Mouse (Mus musculus): ENCODE measurements at regions not wholly inside any gene's neighbourhood (a gene's known extent, or its start where the extent isn't known, plus 50 kb on each side); places are given as distances from the start of the nearest gene placed in this dataset.

DNA sequence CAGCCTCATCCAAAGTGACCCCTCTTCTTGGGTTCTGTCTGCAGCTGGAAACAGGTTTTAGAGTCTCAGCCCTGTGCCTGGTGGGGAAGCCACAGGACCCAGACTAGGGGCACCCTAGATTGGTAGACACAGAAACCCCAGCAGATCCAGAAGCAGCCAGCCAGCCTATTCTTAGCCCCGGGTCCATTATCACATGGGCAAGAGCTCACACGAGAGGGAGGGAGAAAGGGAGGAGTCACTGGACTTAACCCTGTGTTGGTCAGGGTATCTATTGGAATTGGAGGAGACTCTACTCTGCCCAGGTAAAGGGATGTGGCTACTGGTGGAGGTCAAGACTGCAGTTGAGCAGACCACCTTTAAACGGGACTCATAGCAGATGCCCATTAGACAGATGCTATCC, 101.5 kb upstream of the Unc5b start:
- peaks cover 23% of the 10 kb centered on the region for H3K27me3 ChIP-seq (ENCODE audit: control insufficient read depth, insufficient read depth, low read length)
- no peak overlapping the region for H3K9ac ChIP-seq (ENCODE audit: low read length)
- no peak overlapping the region for H3K4me3 ChIP-seq (ENCODE audit: low read depth, low read length)
- H3K4me1 ChIP-seq (ENCODE audit: control insufficient read depth, insufficient read depth, low read length) = peaks cover 31% of the 10 kb centered on the region
- 31% methylated on average over 3 of the region's 3 CpGs for WGBS
- H3K9me3 ChIP-seq (ENCODE audit: control insufficient read depth, low read length) = no peaks in the 10 kb centered on the region
- no peak for DNase-seq (ENCODE audit: low spot score, missing footprints)
- no peak overlapping the region for H3K4me2 ChIP-seq
- H3K27ac ChIP-seq (ENCODE audit: low read depth, low read length) = no peak overlapping the region
- ATAC-seq (ENCODE audit: low FRiP score) = no peak
- H3K36me3 ChIP-seq (ENCODE audit: control insufficient read depth, insufficient read depth, low read length) = no peaks in the 10 kb centered on the region

- no peak overlapping the region for H3K4me2 ChIP-seq
- 62% methylated on average over 22 of the region's 22 CpGs for WGBS
- no peak for ATAC-seq (ENCODE audit: low FRiP score)
- H3K36me3 ChIP-seq (ENCODE audit: control insufficient read depth, insufficient read depth, low read length) = no peaks in the 10 kb centered on the region
- H3K27me3 ChIP-seq (ENCODE audit: control insufficient read depth, insufficient read depth, low read length) = peaks cover 27% of the 10 kb centered on the region
- no peak overlapping the region for H3K4me3 ChIP-seq (ENCODE audit: low read depth, low read length)
- H3K27ac ChIP-seq (ENCODE audit: low read depth, low read length) = no peak overlapping the region
- DNase-seq (ENCODE audit: low spot score, missing footprints) = no peak
- peaks cover 23% of the 10 kb centered on the region for H3K4me1 ChIP-seq (ENCODE audit: control insufficient read depth, insufficient read depth, low read length)
- H3K9me3 ChIP-seq (ENCODE audit: control insufficient read depth, low read length) = no peaks in the 10 kb centered on the region
- no peak overlapping the region for H3K9ac ChIP-seq (ENCODE audit: low read length)
Observed at GRCm38 (mm10) chr10:60931891-60932378, 100.6 kb upstream of the Unc5b start.

- no peak for ATAC-seq (ENCODE audit: low FRiP score)
- peaks cover 12% of the 10 kb centered on the region for H3K4me1 ChIP-seq (ENCODE audit: control insufficient read depth, insufficient read depth, low read length)
- H3K4me3 ChIP-seq (ENCODE audit: low read depth, low read length) = no peak overlapping the region
- H3K36me3 ChIP-seq (ENCODE audit: control insufficient read depth, insufficient read depth, low read length) = no peaks in the 10 kb centered on the region
- 70% methylated on average over 7 of the region's 7 CpGs for WGBS
- H3K9me3 ChIP-seq (ENCODE audit: control insufficient read depth, low read length) = no peaks in the 10 kb centered on the region
- H3K27ac ChIP-seq (ENCODE audit: low read depth, low read length) = no peak overlapping the region
- DNase-seq (ENCODE audit: low spot score, missing footprints) = no peak
- no peak overlapping the region for H3K9ac ChIP-seq (ENCODE audit: low read length)
- H3K4me2 ChIP-seq = no peak overlapping the region
- H3K27me3 ChIP-seq (ENCODE audit: control insufficient read depth, insufficient read depth, low read length) = peaks cover 35% of the 10 kb centered on the region
Observed at GRCm38 (mm10) chr10:60928646-60929045, 97.3 kb upstream of the Unc5b start.

- DNase-seq (ENCODE audit: low spot score, missing footprints) (no peak), ATAC-seq (ENCODE audit: low FRiP score) (no peak)
- Histone ChIP-seq H3K27me3 (ENCODE audit: control insufficient read depth, insufficient read depth, low read length) (peaks cover 38% of the 10 kb centered on the region), H3K4me2 (no peak overlapping the region), H3K9me3 (ENCODE audit: control insufficient read depth, low read length) (no peaks in the 10 kb centered on the region), H3K9ac (ENCODE audit: low read length) (no peak overlapping the region), H3K36me3 (ENCODE audit: control insufficient read depth, insufficient read depth, low read length) (no peaks in the 10 kb centered on the region), H3K4me3 (ENCODE audit: low read depth, low read length) (no peak overlapping the region), H3K27ac (ENCODE audit: low read depth, low read length) (no peak overlapping the region), H3K4me1 (ENCODE audit: control insufficient read depth, insufficient read depth, low read length) (peaks cover 12% of the 10 kb centered on the region)
- WGBS = 80% methylated on average over 8 of the region's 8 CpGs
Observed at GRCm38 (mm10) chr10:60928164-60928563, 96.8 kb upstream of the Unc5b start.

GRCm38 (mm10) chr10:60926632-60927031, 95.3 kb upstream of the Unc5b start:
- 87% methylated on average over 12 of the region's 12 CpGs for WGBS
- Histone ChIP-seq H3K9me3 (ENCODE audit: control insufficient read depth, low read length) (no peaks in the 10 kb centered on the region), H3K4me1 (ENCODE audit: control insufficient read depth, insufficient read depth, low read length) (peaks cover 11% of the 10 kb centered on the region), H3K9ac (ENCODE audit: low read length) (no peak overlapping the region), H3K4me2 (no peak overlapping the region), H3K36me3 (ENCODE audit: control insufficient read depth, insufficient read depth, low read length) (no peaks in the 10 kb centered on the region), H3K4me3 (ENCODE audit: low read depth, low read length) (no peak overlapping the region), H3K27ac (ENCODE audit: low read depth, low read length) (no peak overlapping the region), H3K27me3 (ENCODE audit: control insufficient read depth, insufficient read depth, low read length) (peaks cover 51% of the 10 kb centered on the region)
- DNase-seq (ENCODE audit: low spot score, missing footprints) (no peak), ATAC-seq (ENCODE audit: low FRiP score) (no peak)

DNA sequence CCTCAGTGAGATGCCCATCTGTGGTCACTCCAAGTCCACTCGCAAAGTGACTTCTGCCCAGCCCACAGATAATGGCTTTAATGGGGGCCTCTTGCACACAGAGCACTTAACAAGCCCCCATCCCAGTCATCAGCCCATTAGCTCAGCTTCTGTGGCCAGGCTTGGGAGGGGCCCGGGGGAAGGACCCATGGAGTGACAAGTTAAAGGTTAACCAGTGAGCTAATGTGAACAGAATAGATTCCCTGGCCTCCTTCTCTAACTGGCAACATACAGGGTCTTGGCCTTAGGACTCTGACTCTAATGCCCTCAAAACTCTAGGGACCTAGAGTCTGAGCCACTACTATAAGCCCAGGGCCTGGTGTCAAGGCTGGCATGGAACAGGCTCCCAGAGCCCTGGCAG, 94.3 kb upstream of the Unc5b start:
- H3K27me3 ChIP-seq (ENCODE audit: control insufficient read depth, insufficient read depth, low read length) = peaks cover 57% of the 10 kb centered on the region
- H3K9ac ChIP-seq (ENCODE audit: low read length) = no peak overlapping the region
- no peaks in the 10 kb centered on the region for H3K36me3 ChIP-seq (ENCODE audit: control insufficient read depth, insufficient read depth, low read length)
- peaks cover 11% of the 10 kb centered on the region for H3K4me1 ChIP-seq (ENCODE audit: control insufficient read depth, insufficient read depth, low read length)
- H3K9me3 ChIP-seq (ENCODE audit: control insufficient read depth, low read length) = no peaks in the 10 kb centered on the region
- no peak overlapping the region for H3K4me3 ChIP-seq (ENCODE audit: low read depth, low read length)
- no peak overlapping the region for H3K27ac ChIP-seq (ENCODE audit: low read depth, low read length)
- no peak for ATAC-seq (ENCODE audit: low FRiP score)
- DNase-seq (ENCODE audit: low spot score, missing footprints) = no peak
- WGBS = 78% methylated on average over 2 of the region's 2 CpGs
- H3K4me2 ChIP-seq = no peak overlapping the region

DNA sequence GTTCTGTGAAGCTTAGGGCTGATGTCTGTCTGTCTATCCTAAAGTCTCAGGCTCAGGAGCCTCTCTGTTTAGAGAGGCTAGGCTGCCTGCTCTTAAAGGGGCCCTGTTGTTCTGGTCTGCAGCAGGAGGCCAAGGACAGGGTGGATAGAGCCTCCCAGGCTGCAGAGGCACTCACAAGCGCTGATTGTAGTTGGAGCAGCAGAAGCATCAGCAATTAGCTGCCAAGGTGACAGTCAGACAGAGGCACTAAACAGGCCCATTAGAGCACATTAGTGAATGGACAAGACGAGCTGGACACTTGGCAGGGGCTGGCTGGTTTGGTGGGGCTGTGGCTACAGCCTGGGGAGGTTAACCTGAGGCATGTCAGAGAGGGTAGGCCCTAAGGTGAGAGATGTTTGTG, 93.8 kb upstream of the Unc5b start:
- Histone ChIP-seq H3K27me3 (ENCODE audit: control insufficient read depth, insufficient read depth, low read length) (peaks cover 61% of the 10 kb centered on the region), H3K9me3 (ENCODE audit: control insufficient read depth, low read length) (no peaks in the 10 kb centered on the region), H3K9ac (ENCODE audit: low read length) (no peak overlapping the region), H3K36me3 (ENCODE audit: control insufficient read depth, insufficient read depth, low read length) (no peaks in the 10 kb centered on the region), H3K4me3 (ENCODE audit: low read depth, low read length) (no peak overlapping the region), H3K4me1 (ENCODE audit: control insufficient read depth, insufficient read depth, low read length) (peaks cover 11% of the 10 kb centered on the region), H3K4me2 (no peak overlapping the region), H3K27ac (ENCODE audit: low read depth, low read length) (no peak overlapping the region)
- 56% methylated on average over 2 of the region's 2 CpGs for WGBS
- no peak for DNase-seq (ENCODE audit: low spot score, missing footprints)
- no peak for ATAC-seq (ENCODE audit: low FRiP score)

DNA sequence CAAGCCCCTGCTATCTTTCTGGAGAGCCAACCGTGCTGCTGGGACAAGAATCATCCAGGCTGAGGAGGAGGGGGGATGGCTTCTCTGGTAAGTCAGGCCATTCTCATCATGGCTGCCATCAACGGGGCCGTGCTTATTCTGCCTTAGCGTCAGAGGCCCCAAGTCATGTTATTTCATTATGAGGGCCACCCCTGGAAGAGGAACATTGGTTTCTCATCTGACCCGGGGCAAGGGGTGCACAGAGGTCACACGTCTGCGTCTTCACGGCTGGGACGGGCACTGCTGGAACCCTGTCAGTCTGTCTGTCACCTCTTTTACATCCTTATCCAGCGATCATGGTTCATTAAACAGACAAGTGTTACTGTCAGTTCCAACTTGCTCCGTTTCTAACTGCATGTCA, 92.4 kb upstream of the Unc5b start:
- no peak for ATAC-seq (ENCODE audit: low FRiP score)
- peak; percentile 85 for DNase-seq (ENCODE audit: low spot score, missing footprints)
- Histone ChIP-seq H3K9me3 (ENCODE audit: control insufficient read depth, low read length) (no peaks in the 10 kb centered on the region), H3K4me3 (ENCODE audit: low read depth, low read length) (no peak overlapping the region), H3K4me2 (no peak overlapping the region), H3K36me3 (ENCODE audit: control insufficient read depth, insufficient read depth, low read length) (no peaks in the 10 kb centered on the region), H3K9ac (ENCODE audit: low read length) (no peak overlapping the region), H3K27ac (ENCODE audit: low read depth, low read length) (no peak overlapping the region), H3K4me1 (ENCODE audit: control insufficient read depth, insufficient read depth, low read length) (peaks cover 7% of the 10 kb centered on the region; the same call in 1 of the 2 replicates), H3K27me3 (ENCODE audit: control insufficient read depth, insufficient read depth, low read length) (peaks cover 65% of the 10 kb centered on the region)
- WGBS = 23% methylated on average over 11 of the region's 11 CpGs

GRCm38 (mm10) chr10:60920621-60921020, 89.2 kb upstream of the Unc5b start:
- Histone ChIP-seq H3K4me2 (no peak overlapping the region), H3K4me3 (ENCODE audit: low read depth, low read length) (no peak overlapping the region), H3K4me1 (ENCODE audit: control insufficient read depth, insufficient read depth, low read length) (peaks cover 25% of the 10 kb centered on the region), H3K27me3 (ENCODE audit: control insufficient read depth, insufficient read depth, low read length) (peaks cover 43% of the 10 kb centered on the region), H3K36me3 (ENCODE audit: control insufficient read depth, insufficient read depth, low read length) (no peaks in the 10 kb centered on the region), H3K9me3 (ENCODE audit: control insufficient read depth, low read length) (no peaks in the 10 kb centered on the region), H3K9ac (ENCODE audit: low read length) (no peak overlapping the region), H3K27ac (ENCODE audit: low read depth, low read length) (no peak overlapping the region)
- peak; percentile 77 for DNase-seq (ENCODE audit: low spot score, missing footprints)
- 95% methylated on average over 1 of the region's 1 CpGs for WGBS
- no peak for ATAC-seq (ENCODE audit: low FRiP score)

DNA sequence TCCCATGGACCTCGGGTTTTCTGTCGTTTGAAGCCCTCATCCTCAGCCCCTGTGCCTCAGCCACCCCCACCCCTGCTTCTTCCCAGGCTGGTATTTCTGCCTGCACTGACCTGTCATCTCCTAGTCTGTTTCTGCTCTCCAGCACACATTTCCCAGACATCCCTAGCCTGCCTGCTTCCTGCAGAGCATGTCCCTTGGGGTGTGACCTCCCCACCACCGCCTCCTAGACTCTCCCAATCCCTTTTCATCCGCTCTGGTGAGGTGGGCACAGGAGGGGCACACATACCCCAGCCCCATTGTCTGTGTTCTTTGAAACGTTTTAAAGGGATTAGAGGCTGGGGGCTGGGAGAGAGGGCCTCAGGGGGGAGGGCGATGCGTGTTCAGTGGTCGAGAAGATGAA, 86.6 kb upstream of the Unc5b start:
- H3K27me3 ChIP-seq (ENCODE audit: control insufficient read depth, insufficient read depth, low read length) = peaks cover 37% of the 10 kb centered on the region
- 6% methylated on average over 8 of the region's 8 CpGs for WGBS
- ATAC-seq (ENCODE audit: low FRiP score) = peak; percentile 80

More for the DNA sequence above, 86.6 kb upstream of the Unc5b start:
- no peaks in the 10 kb centered on the region for H3K9me3 ChIP-seq (ENCODE audit: control insufficient read depth, low read length)
- H3K4me2 ChIP-seq = peak overlapping the region; percentile 22
- DNase-seq (ENCODE audit: low spot score, missing footprints) = no peak
- H3K27ac ChIP-seq (ENCODE audit: low read depth, low read length) = peak overlapping the region; percentile 68
- no peak overlapping the region for H3K9ac ChIP-seq (ENCODE audit: low read length)
- H3K36me3 ChIP-seq (ENCODE audit: control insufficient read depth, insufficient read depth, low read length) = no peaks in the 10 kb centered on the region
- peaks cover 20% of the 10 kb centered on the region for H3K4me1 ChIP-seq (ENCODE audit: control insufficient read depth, insufficient read depth, low read length)
- H3K4me3 ChIP-seq (ENCODE audit: low read depth, low read length) = no peak overlapping the region

Measured in midbrain, embryonic 11.5 days (tissue).